Mouse (Mus musculus) MEL (cell line): ENCODE measurements around the gene Gpat3.

ENCODE experiments used
- CTCF ChIP-seq, 3 experiments: IDR thresholded peaks in 2 of 3; conservative IDR thresholded peaks in 1 of 3; 2 replicates each; pipeline ENCODE4 v1.5.1; 2011 to 2012; ENCODE audit warnings: low read length in 3 of 3, low read depth in 2 of 3, mild to moderate bottlenecking in 2 of 3, improper control_type of control experiment in 1 of 3, inconsistent platforms in 1 of 3, mixed read lengths in 1 of 3, moderate library complexity in 1 of 3; ENCODE audit not compliant: control insufficient read depth in 1 of 3, insufficient read depth in 1 of 3, poor library complexity in 1 of 3, severe bottlenecking in 1 of 3
- ELF1 ChIP-seq: IDR thresholded peaks from 2 replicates; pipeline ENCODE4 v1.6.1; 2014; ENCODE audit warnings: low read depth, mild to moderate bottlenecking, inconsistent platforms, low read length, improper control_type of control experiment, moderate library complexity
- ETS1 ChIP-seq: IDR thresholded peaks from 2 replicates; pipeline ENCODE4 v1.6.1; 2012; ENCODE audit warnings: low read depth, mild to moderate bottlenecking, inconsistent platforms, low read length, improper control_type of control experiment, moderate library complexity
- GATA1 ChIP-seq: IDR thresholded peaks from 2 replicates; pipeline ENCODE4 v1.6.1; 2011; ENCODE audit warnings: low read depth, low read length, improper control_type of control experiment
- MEF2A ChIP-seq: IDR thresholded peaks from 2 replicates; pipeline ENCODE4 v1.6.1; 2014; ENCODE audit warnings: low read depth, mild to moderate bottlenecking, inconsistent platforms, low read length, improper control_type of control experiment; ENCODE audit not compliant: poor library complexity, insufficient replicate concordance, severe bottlenecking; ENCODE audit errors: extremely low read depth
- NRF1 ChIP-seq: IDR thresholded peaks from 2 replicates; pipeline ENCODE4 v1.6.1; 2014; ENCODE audit warnings: low read depth, mild to moderate bottlenecking, inconsistent platforms, low read length, improper control_type of control experiment, moderate library complexity; ENCODE audit not compliant: poor library complexity, insufficient read depth, severe bottlenecking
- POLR2A ChIP-seq, 2 experiments: IDR thresholded peaks; 2 replicates each; pipeline ENCODE4 v1.6.1; 2011 to 2012; ENCODE audit warnings: low read length in 2 of 2, mild to moderate bottlenecking in 2 of 2, control low read depth in 1 of 2, improper control_type of control experiment in 1 of 2, low read depth in 1 of 2, moderate library complexity in 1 of 2; ENCODE audit not compliant: control insufficient read depth in 1 of 2, insufficient read depth in 1 of 2, poor library complexity in 1 of 2
- RCOR1 ChIP-seq: IDR thresholded peaks from 2 replicates; pipeline ENCODE4 v1.6.1; 2012; ENCODE audit warnings: low read depth, mild to moderate bottlenecking, inconsistent platforms, low read length, improper control_type of control experiment
- SIN3A ChIP-seq: IDR thresholded peaks from 2 replicates; pipeline ENCODE4 v1.6.1; 2012; ENCODE audit warnings: low read length, improper control_type of control experiment, inconsistent platforms
- ZMIZ1 ChIP-seq: IDR thresholded peaks from 2 replicates; pipeline ENCODE4 v1.6.1; 2012; ENCODE audit warnings: low read depth, mild to moderate bottlenecking, inconsistent platforms, low read length, improper control_type of control experiment, moderate library complexity

GRCm38 (mm10) chr5:100877021-100877420 lies 31.5 kb downstream of the Gpat3 start:
- TF ChIP-seq CTCF (IDR thresholded peaks at IDR 0.05 in 2 of 3, conservative IDR thresholded peaks at IDR 0.05 in 1 of 3; ENCODE audit: control insufficient read depth in 1 of 3, insufficient read depth in 1 of 3, low read depth in 2 of 3, low read length in 3 of 3, poor library complexity in 1 of 3, severe bottlenecking in 1 of 3) (no peak), ETS1 (no peak), SIN3A (no peak), NRF1 (no peak), ELF1 (no peak), POLR2A (IDR thresholded peaks at IDR 0.05; ENCODE audit: control insufficient read depth in 1 of 2, insufficient read depth in 1 of 2, low read depth in 1 of 2, low read length in 2 of 2, poor library complexity in 1 of 2) (no peak), GATA1 (no peak), MEF2A (no peak), ZMIZ1 (no peak), RCOR1 (no peak)
